Mouse (Mus musculus) fat pad, adult 2 months (tissue): ENCODE data around the gene Sdr9c7.
A peak's percentile ranks its signal among the peaks of the same experiment; 100 is the strongest.
"Not testable (repeated sequence)": the region's sequence is repeated elsewhere in the genome, so short reads cannot be mapped to it uniquely, and the experiment has no call there.

Experiments
- DNase-seq: peaks from one replicate; pipeline ENCODE4 v3.0.0-alpha.2; 2011; ENCODE audit warnings: low read depth, low spot score; ENCODE audit errors: extremely low read depth

Gene Sdr9c7

DNA sequence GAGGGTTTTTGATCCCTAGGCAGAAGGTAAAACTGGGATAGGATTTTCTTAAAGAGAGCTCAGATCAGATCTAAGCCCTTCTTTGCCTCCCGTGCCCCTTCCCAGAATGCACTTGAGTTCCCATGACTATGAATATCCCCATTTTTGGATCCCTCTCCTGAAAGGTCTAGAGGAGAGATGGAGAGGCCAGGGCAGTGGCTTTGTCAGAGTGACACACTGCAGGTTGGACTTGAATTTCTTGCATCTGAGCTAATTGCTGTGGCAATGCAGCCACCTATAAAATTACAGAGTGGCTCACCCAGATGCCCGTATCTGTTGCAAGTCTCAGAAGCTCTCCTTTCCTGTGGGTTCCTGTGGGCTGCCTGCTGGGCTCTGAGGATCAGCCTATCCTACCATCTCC, at the start of gene Sdr9c7:
Gene Sdr9c7 (plus strand): TSS at position 301 of the 400 bp plus-strand sequence.
- DNase-seq: no peak

- DNase-seq: no peak
Observed at GRCm38 (mm10) chr10:127849628-127850027, 48.7 kb upstream of the Sdr9c7 start, which contains the start of gene Rdh19. Rdh19 (plus strand) TSS chr10:127849928.

- DNase-seq: no peak
Observed at GRCm38 (mm10) chr10:127856376-127856775, 41.9 kb upstream of the Sdr9c7 start.

GRCm38 (mm10) chr10:127864931-127865330, 33.4 kb upstream of the Sdr9c7 start:
- DNase-seq: no peak

GRCm38 (mm10) chr10:127866232-127866631, 32.1 kb upstream of the Sdr9c7 start, which contains the start of gene Rdh16f2:
Rdh16f2 (plus strand) TSS chr10:127866474.
- no peak for DNase-seq

GRCm38 (mm10) chr10:127872484-127872883, 25.8 kb upstream of the Sdr9c7 start:
- DNase-seq: no peak

DNA sequence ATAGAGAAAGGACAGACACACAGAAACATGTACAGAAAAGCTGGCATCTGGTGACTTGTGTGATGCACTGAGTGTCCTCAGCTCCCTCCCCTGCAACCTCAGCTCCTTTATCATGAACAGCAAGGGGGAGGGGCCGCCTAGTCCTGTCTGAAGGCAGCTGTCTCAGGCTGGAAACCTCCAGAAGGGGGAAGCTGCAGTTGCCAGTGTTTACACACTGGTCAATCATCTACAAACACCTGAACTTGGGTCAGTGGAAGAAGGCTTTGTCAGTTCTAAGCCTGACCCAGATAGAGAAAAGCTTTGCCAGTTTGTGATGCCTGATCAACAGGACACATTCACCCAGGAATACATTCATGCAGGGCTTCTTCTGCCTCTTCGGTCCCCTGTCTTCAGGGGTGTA, 20.6 kb upstream of the Sdr9c7 start:
- no peak for DNase-seq

- no peak for DNase-seq
Observed at GRCm38 (mm10) chr10:127878262-127879057, 19.9 kb upstream of the Sdr9c7 start.

GRCm38 (mm10) chr10:127879155-127879688, 19.1 kb upstream of the Sdr9c7 start:
- peak; percentile 11 for DNase-seq

GRCm38 (mm10) chr10:127881041-127881440, 17.3 kb upstream of the Sdr9c7 start:
- DNase-seq: peak; percentile 39

GRCm38 (mm10) chr10:127886551-127886950, 11.8 kb upstream of the Sdr9c7 start:
- no peak for DNase-seq

- DNase-seq: no peak
Observed at GRCm38 (mm10) chr10:127886971-127887370, 11.3 kb upstream of the Sdr9c7 start.

GRCm38 (mm10) chr10:127888605-127889004, 9.7 kb upstream of the Sdr9c7 start, which contains the start of gene Rdh7:
Rdh7 (minus strand) TSS chr10:127888817.
- no peak for DNase-seq

DNA sequence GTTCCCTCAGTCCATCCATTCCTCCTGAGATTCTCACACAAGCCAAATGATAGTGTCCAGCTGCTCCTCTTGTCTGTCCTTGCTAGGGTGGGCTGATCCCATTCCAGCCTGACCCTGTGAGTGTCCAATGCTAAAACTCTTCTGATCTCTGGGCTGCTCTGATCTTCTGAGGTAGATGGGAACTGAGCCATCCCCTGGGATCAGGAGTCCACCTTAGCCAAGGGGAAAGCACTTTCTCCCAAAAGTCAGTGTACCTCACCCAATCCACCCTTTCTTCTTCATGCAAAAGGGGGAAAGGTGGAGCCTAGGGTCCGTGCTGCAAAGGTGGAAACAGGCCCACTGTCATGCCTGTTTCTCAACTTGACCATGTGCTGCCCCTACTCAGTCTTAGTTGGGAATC, 6.8 kb upstream of the Sdr9c7 start:
- no peak for DNase-seq

DNA sequence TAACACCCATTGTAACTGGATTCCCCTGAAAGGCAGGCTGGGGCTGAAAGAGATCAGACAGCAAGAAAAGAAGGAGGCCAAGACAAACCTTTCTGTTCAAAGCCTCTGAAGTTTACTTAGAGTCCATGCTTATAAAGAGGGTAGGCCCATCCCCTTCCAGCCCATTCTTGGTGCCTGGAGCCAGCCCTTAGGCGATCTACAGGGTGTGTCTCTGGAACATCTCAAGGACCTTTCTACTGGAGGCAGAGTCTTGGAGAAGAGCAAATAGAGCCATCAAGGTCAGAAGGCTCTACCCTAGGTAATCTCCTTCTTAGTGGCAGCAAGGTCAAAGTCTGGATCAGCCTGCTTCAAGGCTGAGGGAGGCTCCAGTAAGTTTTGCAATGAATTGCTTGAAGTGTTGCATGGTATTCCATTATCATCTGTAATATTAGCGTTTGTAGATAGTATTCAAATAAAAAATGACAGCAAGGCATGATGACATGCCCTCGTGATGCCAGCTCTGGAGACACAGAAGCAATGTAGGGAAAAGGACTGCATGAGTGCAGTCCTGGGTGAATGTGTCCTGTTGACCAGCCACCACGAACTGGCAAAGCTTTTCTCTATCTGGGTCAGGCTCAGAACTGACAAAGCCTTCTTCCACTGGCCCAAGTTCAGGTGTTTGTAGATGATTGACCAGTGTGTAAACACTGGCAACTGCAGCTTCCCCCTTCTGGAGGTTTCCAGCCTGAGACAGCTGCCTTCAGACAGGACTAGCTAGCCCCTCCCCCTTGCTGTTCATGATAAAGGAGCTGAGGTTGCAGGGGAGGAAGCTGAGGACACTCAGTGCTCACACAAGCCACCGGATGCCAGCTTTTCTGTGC, 4.9 kb upstream of the Sdr9c7 start:
- not testable (repeated sequence) for DNase-seq

- DNase-seq: no peak
Observed at GRCm38 (mm10) chr10:127896705-127897104, 1.6 kb upstream of the Sdr9c7 start.

GRCm38 (mm10) chr10:127897506-127897905, 812 bp upstream of the Sdr9c7 start:
- DNase-seq: no peak

DNA sequence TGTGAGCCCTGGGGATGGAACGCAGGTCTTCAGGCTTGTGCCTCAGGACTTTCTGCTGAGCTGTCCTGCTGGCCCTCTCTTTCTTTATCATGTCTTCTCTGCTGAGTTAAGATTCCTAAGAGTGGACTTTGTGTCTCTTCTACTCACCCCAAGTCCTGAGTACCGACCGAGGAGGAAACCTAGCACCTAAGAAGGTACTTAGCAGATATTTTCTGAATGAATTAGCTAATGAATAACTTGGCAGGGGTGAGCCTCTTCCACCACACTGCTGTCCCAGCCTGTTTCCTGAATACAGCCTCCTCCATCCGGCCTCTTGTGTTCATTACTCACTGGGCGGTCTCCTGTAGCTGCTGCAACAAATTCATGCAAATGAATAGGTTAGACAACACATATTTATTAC, 1.5 kb downstream of the Sdr9c7 start:
- DNase-seq: no peak

DNA sequence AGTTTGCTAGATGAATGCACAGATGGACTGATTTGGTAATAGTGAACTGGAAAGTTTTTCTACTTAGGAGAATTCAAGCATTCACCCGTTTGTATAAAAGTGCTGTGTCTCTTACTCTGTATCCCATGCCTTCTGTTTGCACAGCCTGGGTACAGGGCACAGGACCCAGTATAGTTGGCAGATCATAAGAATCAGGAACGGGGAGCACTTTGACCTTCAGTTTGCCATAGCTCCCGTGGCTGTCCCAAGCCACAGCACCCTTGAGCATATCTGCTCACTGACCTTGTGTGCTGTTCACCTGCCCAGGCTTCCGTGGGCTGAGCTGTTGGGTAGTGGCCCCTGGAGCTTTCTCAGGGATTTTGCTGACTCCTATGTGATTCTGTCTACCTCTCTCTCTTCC, 3.4 kb downstream of the Sdr9c7 start:
- DNase-seq: no peak

DNA sequence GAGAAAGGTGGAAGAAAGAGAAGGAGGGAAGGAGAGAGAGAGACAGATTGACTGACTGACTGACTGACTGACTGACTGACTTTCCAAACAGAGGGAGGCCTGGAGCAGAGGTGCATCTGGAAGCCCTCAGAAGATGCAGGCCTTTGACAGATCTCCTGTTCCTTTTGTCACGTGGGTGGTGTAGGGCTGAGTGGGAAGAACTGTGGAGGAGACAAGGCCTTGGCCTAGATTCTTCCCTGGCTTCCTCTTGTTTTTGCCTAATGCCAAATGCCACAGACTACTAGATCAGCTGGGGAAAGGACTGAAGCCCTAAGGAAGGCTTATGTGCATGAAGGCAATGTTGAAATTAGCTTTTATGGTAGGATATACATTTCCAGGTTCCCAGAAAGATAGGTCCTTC, 4.8 kb downstream of the Sdr9c7 start:
- DNase-seq: no peak

GRCm38 (mm10) chr10:127904718-127905446, 6.6 kb downstream of the Sdr9c7 start:
- no peak for DNase-seq
